Mouse (Mus musculus) MEL (cell line): ENCODE measurements around the gene Enpp3.

ENCODE experiments used
- ZC3H11A ChIP-seq: IDR thresholded peaks from 2 replicates; pipeline ENCODE4 v1.6.1; 2012; ENCODE audit warnings: low read depth, mild to moderate bottlenecking, inconsistent platforms, low read length, improper control_type of control experiment
- ZKSCAN1 ChIP-seq: IDR thresholded peaks from 2 replicates; pipeline ENCODE4 v1.6.1; 2012; ENCODE audit warnings: low read depth, mild to moderate bottlenecking, inconsistent platforms, low read length, improper control_type of control experiment, moderate library complexity

GRCm38 (mm10) chr10:24741229-24742198 lies 101.1 kb downstream of the Enpp3 start:
- TF ChIP-seq ZKSCAN1 (no peak), ZC3H11A (no peak)
